Mouse (Mus musculus) neural tube, embryonic 11.5 days (tissue): Measurements from ENCODE around the gene Ptges2. TPM values are rescaled to one million over a fixed set of nuclear protein-coding genes. Genes with fewer than 3 reads are reported as not detected.

Experiments
- ATAC-seq: fragments of 200-750 bp; cut with Nextera tagmentation; 2 replicates; pipeline ENCODE4 v1.8.0; 2017; ENCODE audit warnings: moderate number of reproducible peaks, mild to moderate bottlenecking, moderate TSS enrichment, moderate library complexity; ENCODE audit not compliant: insufficient read depth, low FRiP score, low TSS enrichment
- DNase-seq: peaks from one replicate; pipeline ENCODE4 v3.0.0-alpha.2; 2015; ENCODE audit warnings: low spot score
- H3K27ac ChIP-seq: fragments of 300-500 bp; sonication (generic); 2 replicates; pipeline ENCODE4 v1.5.1; 2014; ENCODE audit warnings: low read depth, mild to moderate bottlenecking, low read length
- H3K27me3 ChIP-seq: fragments of 300-500 bp; sonication (generic); 2 replicates; pipeline ENCODE4 v1.6.1; 2014; ENCODE audit warnings: mild to moderate bottlenecking, low read length, mixed read lengths; ENCODE audit not compliant: control insufficient read depth, insufficient read depth
- H3K36me3 ChIP-seq: fragments of 300-500 bp; sonication (generic); 2 replicates; pipeline ENCODE4 v1.6.1; 2014; ENCODE audit warnings: mild to moderate bottlenecking, low read length, moderate library complexity, mixed read lengths; ENCODE audit not compliant: control insufficient read depth, insufficient read depth
- H3K4me1 ChIP-seq: fragments of 300-500 bp; sonication (generic); 2 replicates; pipeline ENCODE4 v1.6.1; 2014; ENCODE audit warnings: low read length, mixed read lengths; ENCODE audit not compliant: control insufficient read depth, insufficient read depth
- H3K4me2 ChIP-seq: fragments of 300-500 bp; sonication (generic); 2 replicates; pipeline ENCODE4 v1.6.1; 2014; ENCODE audit warnings: low read depth, mild to moderate bottlenecking, moderate library complexity
- H3K4me3 ChIP-seq: fragments of 300-500 bp; sonication (generic); 2 replicates; pipeline ENCODE4 v1.5.1; 2014; ENCODE audit warnings: low read depth, low read length
- H3K9ac ChIP-seq: fragments of 300-500 bp; sonication (generic); 2 replicates; pipeline ENCODE4 v1.6.1; 2014; ENCODE audit warnings: mild to moderate bottlenecking, low read length
- H3K9me3 ChIP-seq: fragments of 300-500 bp; sonication (generic); 2 replicates; pipeline ENCODE4 v1.6.1; 2016; ENCODE audit warnings: low read length; ENCODE audit not compliant: control insufficient read depth
- WGBS: fragments of 180-500 bp; shearing (Covaris S2); extraction: QIAGEN DNeasy Blood & Tissue Kit; methylation state at CpG from one replicate; pipeline ENCODE4 v1.1.7; 2014; 5-methylcytosine and 5-hydroxymethylcytosine counted together
- polyA plus RNA-seq: library from polyadenylated mRNA; unstranded; fragments of >200 nt; fragmentation: Nextera tagmentation; extraction: Ambion mirVana; gene quantifications from 2 replicates; pipeline ENCODE4 v1.2.1, GENCODE M21; 2014

The Ptges2 gene
- polyA plus RNA-seq, 1 experiment from 2014 or later: 33.6 TPM

DNA sequence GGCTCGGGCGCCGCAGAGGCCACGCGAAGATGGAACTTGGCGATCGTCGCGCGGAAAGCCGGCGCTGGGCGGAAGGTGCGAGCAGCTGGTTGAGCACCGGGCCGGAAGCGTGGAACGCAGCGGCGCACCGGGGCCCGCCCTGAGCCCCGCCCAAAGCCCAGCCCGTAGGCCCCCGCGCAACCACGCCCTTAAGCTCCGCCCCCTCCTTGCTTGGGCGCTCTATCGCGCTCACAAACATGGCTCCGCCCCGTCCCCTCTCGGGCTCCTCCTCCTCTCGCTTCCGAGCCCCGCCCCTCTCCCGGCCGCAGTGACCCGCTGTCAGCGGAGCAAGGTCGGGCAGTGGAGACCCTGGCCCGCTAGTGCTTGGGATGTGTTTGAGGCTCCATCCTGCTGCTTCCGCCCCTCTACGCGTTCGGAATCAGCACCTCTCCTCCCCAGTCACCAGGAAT lies 13.9 kb upstream of the Ptges2 start, which contains the start of gene 1110008P14Rik:
1110008P14Rik (minus strand) TSS at position 164 of the 449 bp plus-strand sequence.
- ATAC-seq: peak; percentile 88

DNA sequence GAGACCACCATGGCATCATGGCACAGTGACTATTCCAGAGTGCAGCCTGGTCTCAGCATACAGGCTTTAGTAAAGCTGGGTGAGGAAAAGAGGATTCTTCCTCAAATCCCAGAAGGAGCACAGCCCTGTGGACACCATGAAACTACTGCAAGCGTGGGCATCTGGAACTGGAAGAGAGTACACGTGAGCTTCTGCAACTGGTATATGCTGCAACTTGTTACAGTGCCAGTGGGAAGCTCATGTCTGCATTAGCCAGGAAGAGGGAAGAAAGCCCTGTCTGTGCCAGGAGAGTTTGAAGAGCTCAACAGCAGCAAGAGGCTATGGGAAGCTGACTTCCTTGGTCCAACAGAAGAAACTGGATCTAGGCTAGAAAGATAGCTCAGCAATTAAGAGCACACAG lies 13.0 kb upstream of the Ptges2 start:
- Histone ChIP-seq H3K9me3 (no peaks in the 10 kb centered on the region), H3K9ac (no peak overlapping the region), H3K36me3 (peaks cover 9% of the 10 kb centered on the region), H3K4me3 (no peak overlapping the region), H3K27me3 (no peaks in the 10 kb centered on the region), H3K4me2 (no peak overlapping the region), H3K4me1 (0 out of 2 replicates have a peak, but pooled peaks cover 3% of the 10 kb centered on the region), H3K27ac (no peak overlapping the region)
- DNase-seq (no peak), ATAC-seq (no peak)
- WGBS: 88% methylated on average over 2 of the region's 2 CpGs

More for the DNA sequence above, 13.9 kb upstream of the Ptges2 start, which contains the start of gene 1110008P14Rik:
- WGBS: under 1% methylated on average over 41 of the region's 47 CpGs
- 0 out of 2 replicates have a peak, but pooled peaks cover 3% of the 10 kb centered on the region for H3K4me1 ChIP-seq
- no peak within 1 kb of the TSS for H3K27ac ChIP-seq
- H3K27me3 ChIP-seq: no peaks in the 10 kb centered on the region
- peak within 1 kb of the TSS; percentile 60 for H3K9ac ChIP-seq
- H3K4me2 ChIP-seq: peak within 1 kb of the TSS; percentile 95
- peak within 1 kb of the TSS; percentile 67 for H3K4me3 ChIP-seq
- no peaks in the 10 kb centered on the region for H3K9me3 ChIP-seq
- peaks cover 16% of the 10 kb centered on the region for H3K36me3 ChIP-seq
- DNase-seq: peak; percentile 95

DNA sequence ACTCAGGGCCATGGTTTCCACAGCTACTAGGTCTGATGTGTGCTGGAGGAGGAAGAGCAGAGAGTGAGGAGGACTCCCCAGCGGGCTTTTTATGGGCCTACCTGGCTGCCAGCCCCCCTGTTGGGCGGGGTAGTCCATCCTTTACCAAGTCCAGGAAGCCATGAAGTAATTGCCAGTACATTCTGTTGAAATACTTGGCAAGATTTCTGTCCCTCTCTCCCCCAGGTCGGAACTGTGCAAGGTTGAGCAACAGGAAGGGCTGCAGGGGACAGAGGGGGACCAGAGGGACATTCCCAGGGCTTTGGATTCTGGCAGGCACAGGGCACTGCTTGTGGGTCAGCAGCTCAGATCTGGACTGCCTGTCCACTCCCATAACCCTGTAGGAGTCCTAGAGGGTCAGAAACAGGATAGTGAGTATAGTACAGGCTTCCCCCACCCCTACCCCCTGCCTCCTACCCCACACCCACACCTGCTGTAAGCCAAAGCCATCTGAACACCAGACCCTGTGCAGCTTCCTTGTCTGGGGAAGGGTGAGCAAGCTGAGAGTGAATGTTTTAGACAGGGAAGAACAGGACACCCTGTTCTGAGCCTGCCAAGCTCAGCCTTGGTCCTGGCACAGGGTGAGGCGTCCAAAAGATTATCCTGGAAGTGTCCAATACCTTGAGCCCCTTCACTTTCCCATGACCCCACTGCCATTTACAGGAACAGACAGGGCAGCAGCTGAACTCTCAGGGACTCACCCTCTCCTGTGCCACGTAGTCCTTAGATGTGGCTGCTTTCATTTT lies 7.8 kb upstream of the Ptges2 start, which contains the start of gene Lcn2:
Lcn2 (minus strand) TSS at position 547 of the 785 bp plus-strand sequence.
- ATAC-seq (no peak), DNase-seq (no peak)
- H3K9me3 ChIP-seq: no peaks in the 10 kb centered on the region
- H3K9ac ChIP-seq: no peak within 1 kb of the TSS; the same call in 1 of the 2 replicates
- no peaks in the 10 kb centered on the region for H3K36me3 ChIP-seq
- no peaks in the 10 kb centered on the region for H3K4me1 ChIP-seq
- no peak within 1 kb of the TSS for H3K27ac ChIP-seq
- 63% methylated on average over 5 of the region's 5 CpGs for WGBS
- no peak within 1 kb of the TSS for H3K4me2 ChIP-seq
- no peaks in the 10 kb centered on the region for H3K27me3 ChIP-seq
- no peak within 1 kb of the TSS for H3K4me3 ChIP-seq

DNA sequence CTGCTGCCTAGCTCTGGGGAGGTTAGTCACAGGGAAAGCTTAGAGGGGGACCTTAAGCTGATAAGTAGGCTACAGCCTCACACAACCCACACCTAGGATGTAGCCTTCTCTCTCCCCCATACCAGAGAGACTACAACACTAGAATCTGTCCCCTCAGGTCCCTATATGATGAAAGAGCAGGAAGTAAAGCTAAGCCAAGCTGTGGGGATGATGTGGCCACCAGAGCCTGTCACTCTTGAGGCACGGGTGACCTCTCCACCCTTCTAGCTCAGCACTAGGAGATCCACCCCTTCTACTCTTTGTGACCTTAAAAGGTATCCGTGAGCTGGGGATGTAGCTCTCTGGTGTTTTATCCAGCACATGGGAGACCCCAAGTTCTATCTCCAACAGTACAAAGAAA lies 6.5 kb upstream of the Ptges2 start:
- WGBS: 86% methylated on average over 2 of the region's 2 CpGs
- H3K4me3 ChIP-seq: no peak overlapping the region
- no peaks in the 10 kb centered on the region for H3K27me3 ChIP-seq
- no peak overlapping the region for H3K27ac ChIP-seq
- no peaks in the 10 kb centered on the region for H3K4me1 ChIP-seq
- H3K4me2 ChIP-seq: no peak overlapping the region
- DNase-seq (no peak), ATAC-seq (no peak)
- no peaks in the 10 kb centered on the region; the same call in 1 of the 2 replicates for H3K36me3 ChIP-seq
- no peak overlapping the region for H3K9ac ChIP-seq
- H3K9me3 ChIP-seq: no peaks in the 10 kb centered on the region

DNA sequence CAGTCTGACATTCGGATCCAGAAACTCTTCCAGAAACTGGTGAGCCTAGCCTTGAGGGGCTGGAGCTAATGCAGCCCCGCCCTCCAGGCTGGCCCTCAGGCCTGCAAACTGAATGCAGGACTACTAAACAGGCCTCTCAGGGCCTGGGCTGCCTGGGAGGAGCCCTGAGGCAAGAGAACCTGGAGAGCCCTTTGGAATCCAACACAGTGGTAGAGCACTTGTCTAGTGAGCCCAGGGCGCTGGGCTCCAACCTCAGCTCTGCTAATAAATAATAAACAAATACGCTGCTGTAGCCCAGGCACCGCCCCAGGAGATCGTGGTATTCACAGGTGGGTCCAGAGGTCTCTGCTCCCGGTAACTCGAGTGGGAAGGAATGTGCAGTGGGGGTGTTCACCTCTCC lies 4.8 kb upstream of the Ptges2 start:
- Histone ChIP-seq H3K27me3 (no peaks in the 10 kb centered on the region), H3K4me3 (no peak overlapping the region), H3K4me1 (no peaks in the 10 kb centered on the region), H3K36me3 (no peaks in the 10 kb centered on the region; the same call in 1 of the 2 replicates), H3K9ac (no peak overlapping the region), H3K9me3 (no peaks in the 10 kb centered on the region), H3K4me2 (no peak overlapping the region), H3K27ac (no peak overlapping the region)
- DNase-seq: no peak
- no peak for ATAC-seq
- 73% methylated on average over 8 of the region's 8 CpGs for WGBS

DNA sequence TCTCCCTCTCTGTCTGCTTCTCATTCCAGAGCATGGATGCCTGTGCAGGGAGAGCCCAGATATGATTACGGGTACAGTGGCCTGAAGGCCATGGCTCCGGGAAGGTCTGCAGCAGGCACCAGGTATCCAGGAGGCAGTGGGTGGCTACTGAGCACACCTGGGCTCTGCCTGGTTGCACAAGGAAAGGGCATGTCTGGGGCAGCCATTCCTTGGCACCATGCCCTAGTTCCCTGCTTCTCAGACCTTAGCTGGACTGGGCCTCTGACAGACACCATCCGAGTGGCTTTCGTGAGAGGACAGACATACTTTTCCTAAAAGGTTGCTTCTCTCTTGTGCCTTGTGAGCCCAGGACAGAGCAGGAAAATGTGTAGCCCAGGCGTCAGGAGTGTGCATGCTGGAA lies 3.6 kb upstream of the Ptges2 start:
- H3K27me3 ChIP-seq: no peaks in the 10 kb centered on the region
- no peak overlapping the region for H3K27ac ChIP-seq
- DNase-seq: no peak
- WGBS: 92% methylated on average over 5 of the region's 5 CpGs
- no peak for ATAC-seq
- no peak overlapping the region; the same call in 1 of the 2 replicates for H3K9ac ChIP-seq
- no peak overlapping the region for H3K4me2 ChIP-seq
- H3K4me1 ChIP-seq: peaks cover 4% of the 10 kb centered on the region
- H3K9me3 ChIP-seq: no peaks in the 10 kb centered on the region
- H3K36me3 ChIP-seq: no peaks in the 10 kb centered on the region; the same call in 1 of the 2 replicates
- no peak overlapping the region for H3K4me3 ChIP-seq

DNA sequence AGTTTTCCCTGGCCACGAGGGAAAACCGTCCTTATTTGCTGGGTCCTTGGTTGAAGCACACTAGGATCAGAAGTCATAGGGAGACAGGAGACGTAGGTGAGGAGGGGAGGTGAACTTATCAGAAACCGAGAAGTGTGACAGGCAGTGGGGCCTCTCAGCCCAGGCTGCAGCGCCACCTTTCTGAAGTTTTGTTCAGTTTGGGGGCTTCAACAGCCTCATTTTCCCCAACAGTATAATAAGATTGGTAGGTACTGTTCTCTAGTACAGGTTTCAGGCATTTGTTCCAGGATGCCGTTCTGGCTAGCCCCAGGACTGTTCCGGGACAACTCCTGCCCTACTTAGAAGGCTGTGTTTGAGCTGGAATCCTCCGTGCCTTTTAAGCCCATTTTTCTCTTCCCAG lies 723 bp upstream of the Ptges2 start:
- WGBS: 3% methylated on average over 8 of the region's 8 CpGs
- no peak for ATAC-seq
- H3K27ac ChIP-seq: peak overlapping the region; percentile 75
- peak overlapping the region; percentile 90 for H3K4me2 ChIP-seq
- H3K27me3 ChIP-seq: no peaks in the 10 kb centered on the region
- H3K4me3 ChIP-seq: peak overlapping the region; percentile 71
- H3K9me3 ChIP-seq: no peaks in the 10 kb centered on the region
- H3K36me3 ChIP-seq: no peaks in the 10 kb centered on the region; the same call in none of the 2 replicates
- H3K4me1 ChIP-seq: peaks cover 6% of the 10 kb centered on the region
- peak; percentile 38 for DNase-seq
- H3K9ac ChIP-seq: peak overlapping the region; percentile 64

DNA sequence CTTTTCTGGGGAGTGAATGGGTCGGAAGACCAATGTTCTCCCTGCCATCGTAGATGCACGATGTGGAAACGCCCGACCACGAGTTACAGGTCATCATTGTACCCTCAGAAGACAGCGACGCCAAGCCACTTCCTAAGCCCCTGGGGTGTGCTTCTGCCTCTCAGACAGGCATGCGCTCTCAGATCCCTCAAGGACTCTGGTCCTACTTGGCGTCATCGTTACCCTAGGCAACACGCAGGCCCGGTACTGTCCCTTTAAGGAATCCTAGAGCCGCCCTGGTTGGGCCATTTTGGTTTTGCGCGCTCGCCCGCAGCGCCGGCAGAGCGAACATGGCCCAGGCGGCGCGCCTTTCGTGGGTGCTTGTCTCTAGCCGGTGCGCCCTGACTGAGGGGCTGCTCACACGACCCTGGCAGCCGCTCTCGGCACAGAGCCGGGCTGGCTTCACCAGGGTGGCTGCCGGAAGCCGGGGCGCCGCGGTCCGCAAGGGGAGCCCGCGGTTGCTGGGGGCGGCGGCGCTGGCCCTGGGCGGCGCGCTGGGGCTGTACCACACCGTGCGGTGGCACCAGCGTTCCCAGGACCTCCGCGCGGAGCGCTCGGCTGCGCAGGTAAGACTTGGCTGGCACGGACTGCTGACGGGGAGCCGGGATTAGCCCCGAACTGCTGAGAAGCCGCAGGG lies 388 bp downstream of the Ptges2 start:
- under 1% methylated on average over 54 of the region's 59 CpGs for WGBS
- H3K4me3 ChIP-seq: peak overlapping the region; percentile 71
- peak overlapping the region; percentile 75 for H3K27ac ChIP-seq
- no peaks in the 10 kb centered on the region for H3K27me3 ChIP-seq
- H3K36me3 ChIP-seq: peaks cover 3% of the 10 kb centered on the region
- ATAC-seq: peak; percentile 93
- peak; percentile 92 for DNase-seq
- peak overlapping the region; percentile 64 for H3K9ac ChIP-seq
- H3K4me2 ChIP-seq: peak overlapping the region; percentile 90
- H3K4me1 ChIP-seq: peaks cover 6% of the 10 kb centered on the region
- no peaks in the 10 kb centered on the region for H3K9me3 ChIP-seq
